Mouse (Mus musculus) duodenum, adult 2 months (tissue): ENCODE measurements around the gene D630039A03Rik. TPM values are rescaled to one million over a fixed set of nuclear protein-coding genes. Genes with fewer than 3 reads are reported as not detected.

Experiments used
- polyA plus RNA-seq: library from polyadenylated mRNA; depleted of rRNA; stranded (reverse); fragments of >200 nt; gene quantifications from 2 replicates; pipeline ENCODE4 v1.2.3, GENCODE M21; 2012; ENCODE audit warnings: low replicate concordance; rRNA removed

Gene D630039A03Rik
- polyA plus RNA-seq, result 9.5 and 11.3 TPM in 2 replicates

DNA sequence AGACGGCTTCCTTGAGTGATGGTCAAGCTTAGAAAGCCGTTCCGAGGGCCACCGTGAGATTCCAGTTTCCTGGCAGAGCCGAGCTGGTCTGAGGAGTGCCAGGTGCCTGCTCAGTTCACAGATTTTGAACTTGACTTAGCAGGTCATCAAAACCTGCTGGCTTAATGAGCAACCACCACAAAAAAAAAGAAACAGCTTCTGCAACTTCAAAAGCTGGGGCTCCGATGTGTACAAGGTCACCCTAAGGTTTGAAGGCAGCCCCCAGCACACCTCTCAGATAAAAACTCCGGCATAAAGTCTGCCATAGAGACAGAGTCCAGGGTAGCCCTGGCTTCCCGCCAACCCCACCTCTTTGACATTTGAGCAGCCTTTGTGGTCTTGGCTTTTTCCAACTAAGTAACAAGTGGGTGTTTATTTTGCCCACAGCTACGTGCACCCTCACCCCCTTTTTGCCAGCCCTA, at the start of gene D630039A03Rik:
Gene D630039A03Rik, minus strand, starts transcription at position 97 of the 461 bp plus-strand sequence.

GRCm38 (mm10) chr4:57956029-57956960, 40.2 kb upstream of the D630039A03Rik start, which contains the start of gene Txn1:
Gene Txn1 (minus strand): TSS chr4:57956411.

Other genes with a start within 250 kb of the D630039A03Rik start
- 4.9 and 7.4 TPM in 2 replicates for gene Akap2, start 198.6 kb downstream of the D630039A03Rik start, polyA plus RNA-seq
- 201 and 257 TPM in 2 replicates for gene Txn1, start 40.1 kb upstream of the D630039A03Rik start, polyA plus RNA-seq
- not detected in 2 replicates for gene Txndc8, start 92.8 kb upstream of the D630039A03Rik start, polyA plus RNA-seq